Mouse (Mus musculus): ENCODE data around the gene 3110009E18Rik.

The 3110009E18Rik gene

GRCm38 (mm10) chr1:120120969-120121811 lies at the start of gene 3110009E18Rik, which contains the start of gene Dbi:
Gene 3110009E18Rik (plus strand): TSS chr1:120121187.
Gene Dbi (minus strand): TSS chr1:120121078.
- DNase-seq (ENCODE audit: low read depth, low spot score) = peak; percentile 98

DNA sequence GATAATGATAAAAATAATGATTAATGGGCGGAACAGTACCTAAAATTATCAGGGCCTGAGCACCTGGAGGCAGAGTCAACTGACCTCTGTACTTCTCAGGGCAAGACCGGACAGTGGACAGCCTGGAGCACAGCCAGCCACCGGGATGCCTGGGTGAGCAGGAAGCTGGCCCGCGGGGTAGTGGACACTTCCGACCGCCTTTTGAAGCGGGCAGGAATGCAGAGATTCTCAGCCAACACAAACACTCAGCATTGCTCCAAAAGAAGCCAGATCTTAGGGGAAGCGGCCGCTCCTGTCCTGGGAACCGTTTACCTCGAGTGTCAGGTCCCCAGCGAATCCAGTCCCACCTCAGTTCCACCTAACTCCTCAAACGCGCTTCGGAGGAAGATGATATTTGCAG lies 48.1 kb upstream of the 3110009E18Rik start:
- DNase-seq (ENCODE audit: low read depth, low spot score) = no peak

GRCm38 (mm10) chr1:120073519-120074306 lies 47.3 kb upstream of the 3110009E18Rik start, which contains the start of gene Tmem37:
Gene Tmem37 (minus strand): TSS chr1:120074074.
- peak; percentile 49 for DNase-seq (ENCODE audit: low read depth, low spot score)

- DNase-seq (ENCODE audit: low read depth, low spot score) = no peak
Measured at GRCm38 (mm10) chr1:120074307-120074702, 46.7 kb upstream of the 3110009E18Rik start.

- no peak for DNase-seq (ENCODE audit: low read depth, low spot score)
Measured at GRCm38 (mm10) chr1:120074931-120075330, 46.1 kb upstream of the 3110009E18Rik start.

DNA sequence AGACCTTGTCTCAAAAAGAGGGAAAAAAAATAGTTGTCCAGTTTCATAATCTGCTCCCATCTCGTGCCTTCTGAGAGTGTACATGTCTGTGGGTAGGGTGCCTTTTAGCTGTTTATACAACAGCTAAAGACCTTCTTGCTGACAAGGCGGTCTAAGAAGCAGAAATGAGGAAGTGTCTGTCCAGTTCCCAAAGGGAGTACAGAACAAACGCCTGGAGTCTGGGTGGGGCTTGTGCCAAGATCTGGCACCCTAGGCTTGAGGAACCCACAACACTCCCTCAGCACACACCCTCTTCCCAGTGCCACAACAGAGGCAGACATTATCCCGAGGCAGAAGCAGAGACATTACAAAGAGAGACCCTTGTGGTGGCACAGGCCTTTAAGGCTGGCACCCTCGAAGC lies 45.5 kb upstream of the 3110009E18Rik start:
- no peak for DNase-seq (ENCODE audit: low read depth, low spot score)

DNA sequence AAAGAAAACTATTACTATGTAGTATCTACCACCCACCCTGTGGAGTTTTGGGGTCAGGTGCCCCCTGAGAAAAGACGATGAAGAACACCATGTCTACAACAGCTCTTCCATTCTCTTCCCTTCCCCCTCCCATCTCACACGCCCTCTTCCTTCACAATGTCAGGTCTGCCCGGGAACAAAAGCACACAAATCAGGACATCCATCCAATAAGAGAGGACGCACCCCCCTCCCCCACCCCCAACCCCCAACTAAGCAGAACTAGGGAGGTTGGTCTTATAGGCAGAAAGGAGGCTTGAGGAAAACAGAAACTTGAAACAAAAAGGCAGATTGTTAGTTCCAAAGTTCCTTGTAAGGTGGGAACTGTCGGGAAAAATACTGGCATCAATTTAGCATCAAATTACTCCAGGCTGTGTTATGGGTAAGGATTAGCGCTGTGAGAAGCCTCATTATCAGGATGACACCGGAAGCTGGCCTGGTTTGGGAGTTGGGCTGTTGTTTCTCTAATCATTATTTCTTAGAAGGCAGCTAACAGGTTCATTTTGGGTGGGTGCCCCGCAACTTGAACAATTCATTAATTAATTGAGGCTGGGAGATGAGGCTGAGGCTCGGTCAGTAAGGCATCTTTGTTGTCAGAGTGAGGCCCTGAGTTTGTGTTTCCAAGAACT lies 43.1 kb upstream of the 3110009E18Rik start:
- no peak for DNase-seq (ENCODE audit: low read depth, low spot score)

DNA sequence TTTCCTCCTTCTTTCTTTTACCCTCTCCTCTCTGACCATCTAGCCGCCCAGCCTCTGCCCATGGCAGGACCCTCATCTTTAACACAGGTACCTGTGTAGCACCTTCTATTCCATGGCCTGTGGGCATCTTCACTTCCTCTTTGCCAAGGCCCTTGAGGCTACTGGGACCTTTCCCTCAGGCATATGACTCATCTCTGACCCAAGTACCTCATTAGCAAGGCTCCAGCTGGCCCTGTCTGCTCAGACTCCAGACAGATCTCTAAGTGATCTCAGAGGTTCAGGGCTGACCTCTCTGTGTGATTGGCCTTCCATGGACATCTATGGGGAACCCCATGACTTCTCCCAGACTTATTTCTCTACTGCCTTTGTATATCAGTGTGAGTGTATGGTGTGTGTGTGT lies 40.4 kb upstream of the 3110009E18Rik start:
- no peak for DNase-seq (ENCODE audit: low read depth, low spot score)

DNA sequence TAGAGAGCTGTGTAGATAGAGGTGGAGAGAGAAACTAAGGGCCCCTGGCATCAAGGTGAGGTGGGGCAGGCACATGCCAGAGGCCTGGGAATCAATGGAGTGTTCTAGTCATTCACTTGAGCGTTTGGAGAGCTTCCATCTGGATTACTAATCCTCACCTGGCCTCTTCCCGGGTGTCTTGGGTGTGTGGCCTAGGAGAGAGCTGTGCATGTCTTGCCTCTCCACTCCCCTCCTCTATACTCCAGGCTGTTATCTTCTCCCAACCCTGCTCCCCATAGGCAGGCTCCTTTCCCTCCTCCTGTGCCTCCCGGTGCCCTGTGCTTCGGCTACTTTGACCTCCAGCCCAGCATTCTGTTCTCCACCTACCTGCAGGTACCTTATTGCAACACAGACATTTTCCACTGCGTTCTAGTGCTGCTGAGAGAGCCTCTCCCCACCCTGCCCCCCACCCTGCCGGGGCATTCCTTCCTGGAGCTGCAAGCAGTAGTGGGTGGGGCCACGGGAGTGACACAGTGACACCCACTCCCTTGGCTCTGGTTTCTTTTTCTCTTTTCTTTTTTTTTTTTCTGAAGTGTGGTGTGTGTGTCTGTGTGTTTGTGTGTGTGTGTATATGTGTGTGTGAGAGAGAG lies 37.9 kb upstream of the 3110009E18Rik start:
- DNase-seq (ENCODE audit: low read depth, low spot score) = no peak

GRCm38 (mm10) chr1:120083921-120084517 lies 37.0 kb upstream of the 3110009E18Rik start:
- DNase-seq (ENCODE audit: low read depth, low spot score) = no peak

DNA sequence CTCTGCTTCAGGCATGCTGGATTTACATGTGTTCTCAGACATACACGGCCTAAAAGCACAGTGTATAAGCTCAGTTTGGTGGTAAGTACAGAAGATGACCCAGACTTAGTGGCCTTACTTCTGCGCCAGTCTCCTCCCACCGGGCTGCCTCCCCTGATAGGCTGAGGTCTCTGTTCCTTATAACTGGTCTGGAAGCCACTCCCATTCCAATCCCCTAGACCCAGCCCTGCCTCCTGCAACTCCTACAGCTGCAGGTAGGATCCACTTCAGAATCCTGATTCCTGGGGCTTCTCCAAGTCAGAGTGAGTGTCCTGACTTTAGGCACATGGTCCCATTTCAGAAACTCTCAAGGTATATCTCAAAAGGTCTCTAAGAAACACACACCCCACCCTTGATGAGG lies 35.3 kb upstream of the 3110009E18Rik start:
- DNase-seq (ENCODE audit: low read depth, low spot score) = no peak

- DNase-seq (ENCODE audit: low read depth, low spot score) = no peak
Measured at GRCm38 (mm10) chr1:120086644-120087043, 34.3 kb upstream of the 3110009E18Rik start.

DNA sequence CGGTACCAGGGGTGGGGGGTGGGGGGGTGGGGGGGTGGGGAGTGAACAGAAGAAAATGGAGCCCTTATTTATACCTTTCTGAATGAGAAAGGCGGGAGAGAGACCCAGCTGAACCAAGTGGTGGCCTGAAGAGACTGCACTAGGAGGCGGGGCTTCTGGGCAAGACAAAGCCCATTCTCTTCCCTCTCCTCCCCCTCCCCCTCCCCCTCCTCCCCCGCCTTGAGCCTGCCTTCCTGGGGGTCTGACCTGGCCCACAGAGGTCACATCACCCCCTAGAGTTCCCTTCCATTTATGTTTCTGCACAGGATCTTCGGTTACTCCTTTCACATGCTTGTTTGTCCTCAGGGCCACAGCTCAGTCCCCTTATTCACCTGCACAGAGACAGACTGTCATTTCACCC lies 31.8 kb upstream of the 3110009E18Rik start:
- no peak for DNase-seq (ENCODE audit: low read depth, low spot score)

GRCm38 (mm10) chr1:120090880-120091570 lies 30.0 kb upstream of the 3110009E18Rik start:
- DNase-seq (ENCODE audit: low read depth, low spot score) = no peak

- DNase-seq (ENCODE audit: low read depth, low spot score) = peak; percentile 90
Measured at GRCm38 (mm10) chr1:120093482-120094134, 27.4 kb upstream of the 3110009E18Rik start.

GRCm38 (mm10) chr1:120094920-120095319 lies 26.1 kb upstream of the 3110009E18Rik start:
- no peak for DNase-seq (ENCODE audit: low read depth, low spot score)

DNA sequence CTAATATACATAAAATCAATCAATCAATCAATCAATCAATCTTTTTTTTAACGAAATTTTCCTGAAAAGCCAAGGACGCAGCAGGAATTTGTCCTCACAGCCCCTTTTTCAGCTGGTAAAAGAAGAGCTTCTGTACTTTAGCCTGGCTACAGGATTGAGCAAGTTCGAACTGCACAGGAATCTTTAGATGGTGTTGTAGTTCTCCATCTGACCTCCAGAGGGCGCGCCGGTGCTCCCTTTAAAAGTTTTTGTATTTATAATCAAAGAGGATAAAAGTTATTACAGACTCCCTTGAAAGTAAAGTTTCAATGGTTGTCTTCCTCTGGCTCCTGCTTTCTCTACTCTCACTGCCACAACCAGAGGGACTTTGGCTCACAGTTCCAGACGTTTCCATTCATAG lies 22.7 kb upstream of the 3110009E18Rik start:
- peak; percentile 79 for DNase-seq (ENCODE audit: low read depth, low spot score)

- DNase-seq (ENCODE audit: low read depth, low spot score) = no peak
Measured at GRCm38 (mm10) chr1:120099483-120099882, 21.5 kb upstream of the 3110009E18Rik start.

GRCm38 (mm10) chr1:120100456-120101226 lies 20.3 kb upstream of the 3110009E18Rik start:
- no peak for DNase-seq (ENCODE audit: low read depth, low spot score)
